Mouse (Mus musculus) stomach, postnatal 0 days (tissue): ENCODE measurements around the gene Mrtfa.

Experiments used
- CTCF ChIP-seq: IDR thresholded peaks from 2 replicates; pipeline ENCODE4 v1.5.1; 2016; ENCODE audit warnings: antibody characterized with exemption, low read depth, mild to moderate bottlenecking, moderate library complexity
- EP300 ChIP-seq: optimal IDR thresholded peaks from 2 replicates; pipeline ENCODE3; 2016; ENCODE audit warnings: antibody characterized with exemption

GRCm38 (mm10) chr15:81016488-81016887 lies 174.1 kb downstream of the Mrtfa start:
- TF ChIP-seq CTCF (no peak), EP300 (no peak)
